Mouse (Mus musculus) Muller cell, postnatal 12 days (primary cell): Measurements from ENCODE around the gene Sp100.

Source experiments
- DNase-seq: peaks from one replicate; pipeline ENCODE4 v3.0.0-alpha.2; 2015; ENCODE audit errors: inconsistent ontology term

Gene Sp100

DNA sequence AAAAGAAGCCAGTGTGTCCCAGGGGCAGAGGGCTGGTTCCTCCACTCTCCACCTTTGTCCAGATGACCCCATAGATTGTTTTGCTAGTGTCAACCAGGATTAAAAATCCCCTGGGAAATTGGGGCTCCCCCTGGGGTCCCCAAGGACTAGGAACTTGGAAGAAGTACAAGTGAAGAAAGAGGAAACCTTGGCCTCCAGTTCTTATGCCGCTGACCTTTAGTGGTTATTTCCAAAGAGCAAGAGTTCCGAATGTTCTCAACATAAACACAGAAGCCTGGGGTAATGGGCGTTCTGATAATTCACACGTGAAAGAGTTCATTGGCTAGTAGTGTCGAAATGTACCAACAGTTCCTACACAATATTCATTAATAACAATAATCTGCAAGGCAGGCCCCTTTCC, 96.7 kb downstream of the Sp100 start:
- DNase-seq: no peak

DNA sequence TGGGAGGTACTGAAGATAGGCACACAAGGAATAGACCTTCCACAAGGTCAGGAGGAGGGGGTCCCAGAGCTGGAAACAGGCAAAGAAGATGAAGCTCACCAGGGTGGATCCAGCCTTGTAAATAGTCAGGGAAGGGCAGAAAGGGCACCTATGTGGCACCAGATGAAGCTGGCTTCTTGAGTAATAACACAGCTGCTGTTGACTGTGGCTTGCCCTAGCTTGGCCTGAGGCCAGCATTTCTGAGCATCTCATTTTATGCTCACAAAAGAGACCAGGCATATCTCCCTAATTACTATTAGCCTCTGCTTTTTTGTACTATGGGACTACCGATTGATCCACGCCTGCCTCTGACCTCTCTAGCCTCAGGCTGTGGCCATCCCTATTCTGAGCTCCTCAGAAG, 100.0 kb downstream of the Sp100 start:
- DNase-seq: peak; percentile 29

DNA sequence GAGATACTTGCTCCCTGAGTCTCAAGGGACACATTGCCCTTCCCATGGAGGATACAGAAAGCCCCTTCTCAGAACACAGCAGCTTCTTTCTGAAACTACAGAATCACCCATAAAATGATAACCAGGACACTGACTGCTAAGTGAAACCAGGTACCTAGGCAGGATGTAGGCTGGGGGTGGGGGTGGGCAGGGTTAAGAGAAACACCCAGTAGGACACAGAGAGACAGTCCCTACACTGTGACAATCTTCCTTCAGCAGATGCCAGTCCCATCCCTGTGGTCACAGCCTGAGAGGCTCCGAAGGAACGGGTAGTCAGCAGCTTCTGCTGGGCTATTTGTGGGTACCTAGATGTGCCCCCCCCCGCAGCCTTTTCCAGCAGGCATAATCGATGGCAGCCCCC, 100.9 kb downstream of the Sp100 start:
- no peak for DNase-seq

DNA sequence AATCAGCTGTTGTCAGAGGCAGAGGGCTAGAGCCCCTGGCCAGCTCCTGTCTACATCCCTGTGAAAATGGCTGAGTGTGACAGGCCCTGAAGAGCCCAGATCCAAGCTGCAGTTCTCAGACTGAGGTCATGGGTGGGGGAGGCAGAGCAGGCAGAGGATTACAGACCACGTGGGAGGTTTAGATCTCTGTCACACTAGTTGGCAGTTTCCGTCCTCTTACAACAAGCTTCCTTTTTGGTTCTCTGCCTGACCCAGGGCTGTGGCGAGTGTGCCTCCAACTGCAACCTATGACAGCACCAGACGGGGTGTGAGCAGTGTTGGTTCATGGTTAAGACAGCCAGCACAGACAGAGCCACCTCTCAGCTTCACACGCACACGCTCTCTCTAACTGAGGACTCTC, 101.7 kb downstream of the Sp100 start:
- DNase-seq: peak; percentile 50

DNA sequence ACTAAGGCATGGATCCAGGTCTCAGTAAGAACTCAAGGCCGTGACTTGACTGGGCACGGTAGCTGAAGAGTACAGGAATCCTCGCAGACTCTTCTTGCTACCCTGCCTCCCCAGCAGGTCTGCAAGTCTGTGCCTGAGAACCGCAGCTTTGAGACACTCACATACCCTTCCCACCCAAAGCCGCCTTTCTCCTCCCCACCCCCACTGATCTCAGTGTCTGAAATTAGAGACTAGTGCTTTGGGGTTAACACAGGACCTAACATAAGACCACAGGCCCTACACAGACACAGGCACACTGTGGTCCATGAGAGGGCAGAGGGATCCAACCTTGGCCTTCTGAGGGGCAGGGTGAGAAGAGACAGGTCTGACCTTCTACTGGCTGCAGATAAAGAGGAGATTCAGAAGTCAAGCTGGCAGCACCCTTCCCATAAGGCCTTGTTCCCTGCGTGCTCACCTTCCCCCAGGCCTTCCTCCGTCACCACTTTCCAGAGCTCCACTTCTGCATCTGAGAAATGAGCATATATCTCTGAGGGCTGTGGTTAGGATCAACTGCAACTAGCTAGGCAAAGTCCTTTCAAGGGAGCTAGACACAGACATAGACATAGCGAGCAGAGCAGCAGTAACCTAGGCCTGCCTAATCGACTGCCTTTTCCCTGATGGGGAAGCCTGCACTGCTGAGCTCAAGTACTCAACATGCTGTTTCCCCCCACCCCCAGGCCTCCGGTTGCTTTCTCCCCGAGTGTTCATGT, 102.3 kb downstream of the Sp100 start:
- no peak for DNase-seq

DNA sequence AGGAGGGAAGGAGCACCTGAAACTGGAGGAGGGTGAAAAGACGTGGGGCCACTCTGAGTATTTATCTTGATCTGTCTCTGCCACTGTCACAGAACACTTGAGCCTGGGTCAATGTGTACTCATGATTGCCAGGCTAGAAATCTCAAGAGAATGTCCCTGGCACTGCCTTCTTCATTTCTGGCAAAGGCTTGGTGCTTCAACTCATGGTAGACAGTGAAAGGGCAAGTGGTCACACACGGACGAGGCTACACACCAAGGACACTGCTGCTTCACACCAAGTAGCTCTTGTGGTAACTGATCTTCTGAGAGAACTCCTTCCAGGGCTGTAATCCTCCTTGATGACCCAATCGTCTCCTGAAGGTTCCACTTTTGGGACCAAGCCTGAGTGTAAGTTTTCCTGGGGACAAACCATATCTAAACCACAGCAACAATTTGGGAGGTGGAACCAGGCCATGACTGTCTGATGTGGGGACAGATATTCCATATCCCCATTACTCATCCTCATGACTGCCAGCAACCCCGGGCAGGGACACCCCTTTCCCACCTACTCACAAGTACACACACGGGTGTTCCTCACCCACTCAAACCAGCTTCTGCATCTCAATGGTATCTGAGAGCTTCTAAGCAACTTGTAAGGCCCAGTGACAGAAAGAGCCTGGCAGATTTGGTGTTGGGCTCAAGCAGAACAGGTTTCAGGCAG, 107.9 kb downstream of the Sp100 start:
- peak; percentile 13 for DNase-seq

DNA sequence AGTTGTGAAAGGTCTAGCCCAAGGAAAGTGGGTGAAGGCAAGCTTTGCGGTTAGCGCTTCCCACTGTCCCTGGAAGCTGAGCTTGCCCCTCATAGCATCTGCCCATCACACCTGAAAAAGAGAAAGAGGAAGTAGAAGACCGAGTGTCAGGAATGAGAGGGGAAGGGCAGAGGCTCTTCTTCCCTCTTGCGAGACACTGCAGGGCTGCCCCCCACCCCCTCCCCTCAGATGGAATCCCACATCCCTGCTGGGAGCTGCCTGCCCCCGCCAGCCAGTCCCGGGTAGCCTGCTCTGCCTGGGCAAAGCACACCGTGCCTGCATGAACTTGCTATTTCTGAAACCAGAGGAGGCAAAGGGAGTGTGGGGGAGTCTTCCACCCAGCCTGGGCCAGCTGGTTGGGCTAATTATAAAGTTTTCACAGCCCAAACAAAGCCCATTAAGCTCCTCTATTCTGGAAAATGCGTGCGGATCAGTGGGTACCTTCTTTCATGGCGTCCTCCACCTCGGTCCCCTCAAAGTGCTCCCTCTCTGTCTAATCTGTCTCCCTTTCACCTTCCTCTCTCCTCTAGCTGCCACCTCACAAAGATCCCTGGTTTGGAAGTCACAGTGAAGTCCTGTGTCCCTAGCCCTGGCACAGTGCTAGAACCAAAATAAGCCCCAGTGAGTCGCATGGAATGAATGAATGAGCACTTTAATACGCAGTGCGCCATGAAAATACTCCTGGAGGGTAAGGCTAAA, 108.6 kb downstream of the Sp100 start:
- peak; percentile 20 for DNase-seq

DNA sequence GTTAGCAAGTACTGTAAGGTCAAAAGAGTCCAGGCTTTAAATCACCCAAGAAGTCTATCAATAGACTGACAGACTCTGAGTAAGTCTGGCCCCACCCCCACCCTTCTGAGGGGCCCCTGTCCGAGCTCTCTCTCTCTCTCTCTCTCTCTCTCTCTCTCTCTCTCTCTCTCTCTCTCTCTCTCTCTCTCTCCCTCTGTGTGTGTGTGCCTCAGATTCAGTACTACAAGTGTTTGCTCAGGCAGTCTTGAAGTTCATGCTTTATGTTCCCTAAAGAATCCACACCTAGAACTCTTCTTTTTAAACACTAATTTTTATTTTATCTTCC, 109.1 kb downstream of the Sp100 start:
- DNase-seq: no peak
